Mouse (Mus musculus) kidney, embryonic 14.5 days (tissue): ENCODE measurements around the gene Pde3a. TPM values are rescaled to one million over a fixed set of nuclear protein-coding genes. Genes with fewer than 3 reads are reported as not detected.
A peak's percentile ranks its signal among the peaks of the same experiment; 100 is the strongest.

ENCODE experiments used
- ATAC-seq: fragments of 200-750 bp; cut with Nextera tagmentation; 2 replicates; pipeline ENCODE4 v1.8.0; 2017; ENCODE audit warnings: moderate number of reproducible peaks, mild to moderate bottlenecking, moderate TSS enrichment, moderate library complexity; ENCODE audit not compliant: low FRiP score, low TSS enrichment
- H3K27ac ChIP-seq: fragments of 300-500 bp; sonication (generic); 2 replicates; pipeline ENCODE4 v1.5.1; 2014; ENCODE audit warnings: low read depth, mild to moderate bottlenecking, low read length, moderate library complexity, mixed read lengths
- H3K27me3 ChIP-seq: fragments of 300-500 bp; sonication (generic); 2 replicates; pipeline ENCODE4 v1.6.1; 2014; ENCODE audit warnings: mild to moderate bottlenecking, low read length; ENCODE audit not compliant: control insufficient read depth, insufficient read depth
- H3K36me3 ChIP-seq: fragments of 300-500 bp; sonication (generic); 2 replicates; pipeline ENCODE4 v1.6.1; 2014; ENCODE audit warnings: low read length, mixed read lengths; ENCODE audit not compliant: control insufficient read depth, insufficient read depth
- H3K4me1 ChIP-seq: fragments of 300-500 bp; sonication (generic); 2 replicates; pipeline ENCODE4 v1.6.1; 2014; ENCODE audit warnings: low read length, mixed read lengths; ENCODE audit not compliant: control insufficient read depth, insufficient read depth
- H3K4me2 ChIP-seq: fragments of 300-500 bp; sonication (generic); replicated peaks from 2 replicates; pipeline ENCODE4 v1.6.1; 2014; ENCODE audit warnings: low read depth, mild to moderate bottlenecking, low read length
- H3K4me3 ChIP-seq: fragments of 300-500 bp; sonication (generic); 2 replicates; pipeline ENCODE4 v1.5.1; 2014; ENCODE audit warnings: mild to moderate bottlenecking, low read length
- H3K9ac ChIP-seq: fragments of 300-500 bp; sonication (generic); 2 replicates; pipeline ENCODE4 v1.6.1; 2014; ENCODE audit warnings: low read depth, mild to moderate bottlenecking, low read length, moderate library complexity
- H3K9me3 ChIP-seq: fragments of 300-500 bp; sonication (generic); 2 replicates; pipeline ENCODE4 v1.6.1; 2016; ENCODE audit warnings: low read length; ENCODE audit not compliant: control insufficient read depth
- WGBS: fragments of 180-500 bp; shearing (Covaris S2); extraction: QIAGEN DNeasy Blood & Tissue Kit; methylation state at CpG from one replicate; pipeline ENCODE4 v1.1.7; 2014; 5-methylcytosine and 5-hydroxymethylcytosine counted together
- polyA plus RNA-seq: library from polyadenylated mRNA; unstranded; fragments of >200 nt; fragmentation: Nextera tagmentation; extraction: Ambion mirVana; gene quantifications from 2 replicates; pipeline ENCODE4 v1.2.1, GENCODE M21; 2014

The Pde3a gene
- polyA plus RNA-seq, 1 experiment from 2014 or later = 13.8 TPM

DNA sequence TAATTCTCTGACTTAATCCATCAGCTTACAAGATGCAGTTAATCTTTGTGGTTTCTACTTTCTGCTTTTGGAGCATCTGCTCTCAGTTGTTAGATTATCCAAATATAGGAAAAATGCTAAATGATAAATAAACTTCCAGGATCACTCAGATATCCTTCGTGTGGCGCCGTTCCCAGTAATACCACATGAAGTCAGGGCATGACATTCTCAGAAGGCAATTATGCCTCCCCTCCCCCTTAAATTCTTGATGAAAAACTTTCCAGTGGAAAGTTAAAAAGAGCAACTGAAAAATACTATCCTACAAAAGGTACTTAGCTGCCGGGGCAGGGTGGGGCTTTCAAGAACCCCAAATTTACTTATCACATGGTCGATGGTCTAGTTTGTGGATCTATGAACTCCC is 161.8 kb downstream of the Pde3a start:
- Histone ChIP-seq H3K27ac (no peak overlapping the region), H3K27me3 (no peaks in the 10 kb centered on the region), H3K36me3 (no peaks in the 10 kb centered on the region), H3K4me1 (no peaks in the 10 kb centered on the region), H3K9ac (no peak overlapping the region), H3K4me2 (no peak overlapping the region), H3K4me3 (no peak overlapping the region), H3K9me3 (no peaks in the 10 kb centered on the region)
- ATAC-seq = no peak
- WGBS = 90% methylated on average over 5 of the region's 5 CpGs

DNA sequence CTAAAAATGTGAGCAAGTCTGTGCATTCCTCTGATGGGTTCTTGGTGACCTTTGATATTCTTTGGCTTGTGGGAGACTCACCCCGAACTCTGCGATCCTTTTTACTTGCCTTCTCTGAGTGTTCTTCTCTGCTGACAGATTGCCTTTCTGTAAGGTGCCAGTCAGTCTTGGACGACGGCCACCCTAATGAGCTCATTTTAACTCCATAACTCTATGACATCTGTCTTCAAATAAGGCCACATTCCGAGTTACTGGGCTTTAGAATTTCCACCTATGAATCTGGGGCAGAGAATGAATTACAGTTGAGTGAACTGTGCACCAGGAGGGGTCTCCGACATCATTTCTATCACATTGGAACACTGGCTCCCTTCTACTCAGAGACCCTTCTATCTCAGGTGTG is 176.0 kb downstream of the Pde3a start:
- ATAC-seq = no peak
- 83% methylated on average over 6 of the region's 6 CpGs for WGBS

DNA sequence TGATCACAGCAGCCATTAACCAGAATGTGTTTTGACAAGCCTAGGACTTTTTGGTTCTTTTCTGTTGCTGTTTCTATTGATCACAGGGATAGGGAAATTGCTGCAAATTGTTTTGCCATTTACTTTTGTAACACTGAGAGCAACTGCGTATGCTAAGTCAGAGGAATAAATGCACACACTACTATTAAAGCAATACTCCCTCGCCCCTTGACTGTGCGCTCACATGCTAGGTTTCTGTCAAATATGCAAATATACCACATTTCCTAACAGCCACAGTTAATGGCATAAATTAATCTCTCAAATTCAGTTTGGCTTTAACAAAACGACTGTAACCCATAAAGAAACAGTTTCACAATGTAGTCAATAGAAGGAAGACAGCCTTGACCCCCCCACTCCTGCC is 179.5 kb downstream of the Pde3a start:
- H3K9me3 ChIP-seq = no peaks in the 10 kb centered on the region
- no peak for ATAC-seq
- 80% methylated on average over 4 of the region's 4 CpGs for WGBS

More for the DNA sequence above, 176.0 kb downstream of the Pde3a start:
- Histone ChIP-seq H3K27me3 (no peaks in the 10 kb centered on the region), H3K36me3 (no peaks in the 10 kb centered on the region), H3K27ac (no peak overlapping the region), H3K4me1 (no peaks in the 10 kb centered on the region), H3K9me3 (no peaks in the 10 kb centered on the region), H3K4me2 (no peak overlapping the region), H3K9ac (no peak overlapping the region), H3K4me3 (no peak overlapping the region)

DNA sequence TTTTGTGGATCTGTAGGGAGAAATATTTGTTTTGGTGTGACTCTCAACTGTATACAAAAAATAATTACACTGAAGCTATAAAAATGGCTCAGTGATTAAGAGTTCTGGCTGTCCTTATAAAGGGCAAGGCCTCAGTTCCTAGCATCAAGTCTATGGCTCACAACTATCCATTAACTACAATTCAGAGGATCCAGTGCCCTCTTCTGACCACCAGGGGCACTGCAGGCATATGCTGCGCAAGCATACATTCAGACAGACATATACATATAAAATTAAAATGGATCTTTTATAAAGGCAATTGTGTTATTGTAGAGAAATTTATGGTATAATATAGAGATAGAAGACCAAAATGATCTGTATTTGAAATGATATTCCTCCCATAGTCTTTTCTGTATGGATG is 181.1 kb downstream of the Pde3a start:
- ATAC-seq = no peak
- Histone ChIP-seq H3K9ac (no peak overlapping the region), H3K9me3 (no peaks in the 10 kb centered on the region), H3K4me1 (peaks cover 10% of the 10 kb centered on the region), H3K27ac (no peak overlapping the region), H3K4me2 (no peak overlapping the region), H3K27me3 (no peaks in the 10 kb centered on the region), H3K36me3 (no peaks in the 10 kb centered on the region), H3K4me3 (no peak overlapping the region)
- WGBS = 94% methylated on average over 1 of the region's 1 CpGs

More for the DNA sequence above, 179.5 kb downstream of the Pde3a start:
- Histone ChIP-seq H3K27me3 (no peaks in the 10 kb centered on the region), H3K9ac (no peak overlapping the region), H3K4me2 (no peak overlapping the region), H3K27ac (no peak overlapping the region), H3K36me3 (no peaks in the 10 kb centered on the region), H3K4me1 (no peaks in the 10 kb centered on the region), H3K4me3 (no peak overlapping the region)

DNA sequence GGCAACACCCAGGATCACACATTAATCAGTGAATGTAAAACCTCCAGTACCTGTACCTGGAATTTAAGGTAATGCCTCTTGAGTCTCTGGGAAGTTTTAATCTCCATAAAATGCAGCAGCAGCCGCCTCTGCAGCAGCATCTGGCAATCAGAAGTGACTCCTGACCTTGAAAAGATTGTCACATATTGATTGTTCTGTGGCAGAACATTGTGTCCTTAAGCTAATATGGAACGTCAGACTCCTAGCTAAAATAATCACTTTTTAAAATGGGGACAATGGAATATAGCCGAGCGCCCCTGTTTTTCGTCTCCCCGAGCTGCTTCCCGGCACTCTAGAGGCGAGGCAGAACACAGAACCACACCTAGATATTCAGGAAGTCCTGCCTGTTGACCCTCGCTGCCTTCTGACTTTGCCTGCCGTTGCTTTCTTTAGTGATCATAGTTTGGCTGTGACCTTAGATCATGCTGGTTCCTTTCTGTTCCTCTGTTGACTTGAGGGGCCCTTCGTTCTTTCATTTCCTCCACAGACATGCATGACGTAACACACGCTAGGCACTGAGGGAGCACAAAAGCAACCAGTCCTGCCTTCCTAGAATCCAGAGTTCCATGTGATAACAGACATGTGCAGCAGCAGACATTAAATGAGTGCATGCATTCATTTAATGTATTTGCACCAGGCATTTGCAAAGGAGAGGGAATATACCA is 183.4 kb downstream of the Pde3a start:
- no peaks in the 10 kb centered on the region for H3K36me3 ChIP-seq
- H3K4me1 ChIP-seq = peaks cover 10% of the 10 kb centered on the region
- 85% methylated on average over 13 of the region's 13 CpGs for WGBS
- H3K27me3 ChIP-seq = no peaks in the 10 kb centered on the region
- H3K9me3 ChIP-seq = no peaks in the 10 kb centered on the region
- no peak overlapping the region for H3K27ac ChIP-seq
- H3K9ac ChIP-seq = no peak overlapping the region
- H3K4me2 ChIP-seq = no peak overlapping the region
- no peak overlapping the region for H3K4me3 ChIP-seq
- no peak for ATAC-seq

DNA sequence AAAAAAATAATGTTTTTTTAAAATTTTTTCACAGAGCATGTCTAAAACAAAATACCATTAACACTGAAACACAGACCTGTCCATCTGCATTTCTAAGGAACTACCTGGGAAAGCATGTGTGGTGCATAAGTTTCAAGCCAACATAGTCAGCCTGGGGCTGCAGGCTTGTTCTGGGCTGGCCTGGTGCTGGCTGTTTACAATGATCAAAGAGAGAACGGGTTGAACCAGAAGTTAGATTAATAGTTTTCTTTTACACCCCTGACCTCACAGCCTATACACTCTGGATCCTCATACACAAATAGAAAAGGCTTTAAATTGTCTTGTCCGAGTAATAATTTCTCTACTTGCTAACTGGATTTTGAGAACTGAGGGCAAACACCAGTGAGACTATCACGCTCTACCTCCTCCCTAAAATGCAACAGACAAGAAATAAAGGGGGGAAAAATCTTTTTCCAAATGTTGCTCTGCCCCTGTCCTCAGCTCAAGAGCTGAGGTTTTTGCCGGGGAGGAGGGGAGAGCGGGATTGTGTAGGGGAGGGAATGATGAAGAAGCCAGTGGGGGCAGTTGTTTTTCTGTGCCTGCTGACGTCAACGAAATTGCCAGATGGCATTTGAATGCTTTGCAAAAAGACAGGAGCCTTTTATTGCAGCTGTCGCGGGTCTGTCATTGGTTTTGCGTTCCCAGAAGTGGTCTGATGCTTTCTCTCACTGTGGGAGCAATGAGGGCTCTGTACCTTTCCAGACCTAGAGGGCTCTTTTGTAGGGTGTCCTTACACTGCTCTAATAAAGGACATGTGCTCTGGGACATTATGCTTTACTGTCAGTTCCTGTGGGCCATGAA is 185.1 kb downstream of the Pde3a start:
- Histone ChIP-seq H3K4me3 (no peak overlapping the region), H3K36me3 (no peaks in the 10 kb centered on the region), H3K4me2 (no peak overlapping the region), H3K27ac (peak overlapping the region; percentile 68), H3K9me3 (no peaks in the 10 kb centered on the region), H3K27me3 (no peaks in the 10 kb centered on the region), H3K9ac (no peak overlapping the region; the same call in 1 of the 2 replicates), H3K4me1 (peaks cover 10% of the 10 kb centered on the region)
- 18% methylated on average over 10 of the region's 10 CpGs for WGBS
- peak; percentile 81 for ATAC-seq

DNA sequence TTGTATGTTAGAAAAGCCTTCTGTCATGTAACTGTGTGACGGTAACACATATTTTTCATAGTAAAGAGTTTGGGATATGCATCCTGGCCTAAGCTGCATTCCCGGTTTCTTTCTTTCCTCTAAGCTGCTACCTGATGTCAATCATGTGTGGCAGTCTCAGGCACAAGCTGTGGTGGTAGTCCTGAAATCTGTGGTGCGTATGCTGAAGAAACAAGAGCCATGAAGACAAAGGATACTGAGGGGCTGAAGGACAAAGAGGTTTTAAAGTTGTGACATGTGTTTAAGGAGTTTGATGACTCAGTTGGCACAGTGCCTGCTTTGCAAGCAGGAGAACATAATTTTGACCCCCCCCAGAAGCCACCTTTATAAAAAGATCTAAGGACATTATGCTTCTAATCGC is 186.1 kb downstream of the Pde3a start:
- Histone ChIP-seq H3K36me3 (no peaks in the 10 kb centered on the region), H3K9ac (no peak overlapping the region), H3K4me2 (no peak overlapping the region), H3K27ac (no peak overlapping the region), H3K4me3 (no peak overlapping the region), H3K9me3 (no peaks in the 10 kb centered on the region), H3K27me3 (no peaks in the 10 kb centered on the region), H3K4me1 (peaks cover 10% of the 10 kb centered on the region)
- 76% methylated on average over 4 of the region's 4 CpGs for WGBS
- no peak for ATAC-seq

DNA sequence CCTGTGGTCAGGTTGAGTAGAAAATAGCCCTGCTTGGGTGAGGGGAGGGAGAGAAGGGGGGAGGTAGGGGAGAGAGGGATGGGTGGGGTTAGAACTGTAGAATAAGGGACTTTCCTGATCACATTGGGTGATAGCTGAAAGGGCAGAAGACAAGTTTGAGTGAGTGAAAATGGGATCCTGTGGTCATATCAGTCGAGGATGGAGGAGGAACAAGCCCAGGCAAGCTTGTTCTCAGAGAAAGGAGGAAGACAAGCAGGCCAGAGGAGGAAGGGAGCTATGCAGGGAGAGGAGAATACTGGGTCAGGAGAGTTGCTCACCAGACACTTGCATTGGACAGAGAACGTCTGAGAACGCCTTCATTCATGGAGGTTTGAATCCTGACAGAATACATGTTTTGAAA is 190.9 kb downstream of the Pde3a start:
- Histone ChIP-seq H3K27me3 (no peaks in the 10 kb centered on the region), H3K27ac (no peak overlapping the region), H3K4me1 (no peaks in the 10 kb centered on the region), H3K36me3 (no peaks in the 10 kb centered on the region), H3K4me3 (no peak overlapping the region), H3K9me3 (no peaks in the 10 kb centered on the region), H3K9ac (no peak overlapping the region), H3K4me2 (no peak overlapping the region)
- no peak for ATAC-seq
- 74% methylated on average over 3 of the region's 3 CpGs for WGBS

DNA sequence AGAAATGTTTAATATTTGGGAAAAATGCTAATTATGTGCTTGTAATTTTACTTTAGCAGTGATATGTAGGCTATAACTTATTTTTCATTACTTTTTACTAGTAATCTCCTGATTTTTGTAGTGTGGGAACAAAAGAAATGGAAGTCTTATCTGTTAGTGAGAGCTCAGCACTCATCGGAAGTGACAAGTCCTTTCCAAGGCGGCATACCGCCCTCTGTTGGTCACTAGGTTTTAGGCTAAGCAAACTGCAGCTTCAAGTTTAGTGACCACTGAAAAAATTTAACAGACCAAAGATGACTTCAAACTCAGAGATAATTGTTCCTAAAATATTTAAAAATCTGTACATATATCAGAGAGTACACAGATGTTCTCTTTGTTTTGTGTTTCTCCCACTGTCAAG is 198.5 kb downstream of the Pde3a start:
- no peak overlapping the region for H3K27ac ChIP-seq
- H3K9ac ChIP-seq = no peak overlapping the region
- H3K4me3 ChIP-seq = no peak overlapping the region
- no peaks in the 10 kb centered on the region for H3K27me3 ChIP-seq
- no peaks in the 10 kb centered on the region for H3K9me3 ChIP-seq
- no peaks in the 10 kb centered on the region for H3K4me1 ChIP-seq
- H3K4me2 ChIP-seq = no peak overlapping the region
- 11% methylated on average over 3 of the region's 3 CpGs for WGBS
- no peaks in the 10 kb centered on the region for H3K36me3 ChIP-seq
- 0 out of 2 replicates have a peak, but pooled peaks have one; percentile 68 for ATAC-seq
